Mouse (Mus musculus): ENCODE data around the gene Cyp8b1. TPM values are rescaled to one million over a fixed set of nuclear protein-coding genes. Genes with fewer than 3 reads are reported as not detected.

Cyp8b1 gene
- polyA plus RNA-seq, 2 experiments = 0.74 to 1.8 TPM

GRCm38 (mm10) chr9:121901710-121902700, 14.1 kb downstream of the Cyp8b1 start:
- Histone ChIP-seq H3K9me3 (ENCODE audit: control insufficient read depth, low read length) (no peaks in the 10 kb centered on the region), H3K9ac (replicated peaks) (no peak overlapping the region), H3K36me3 (replicated peaks; ENCODE audit: control insufficient read depth, insufficient read depth, low read depth) (no peaks in the 10 kb centered on the region), H3K27me3 (ENCODE audit: control insufficient read depth, insufficient read depth, low read length) (no peaks in the 10 kb centered on the region), H3K4me3 (ENCODE audit: insufficient read depth in 1 of 2, low read depth in 2 of 2, low read length in 2 of 2) (no peak overlapping the region), H3K4me1 (replicated peaks; ENCODE audit: control insufficient read depth in 2 of 2, insufficient read depth in 2 of 2, low read length in 1 of 2) (peaks cover 0 to 4% of the 10 kb centered on the region in 2 experiments; a peak in 1 of 4 replicates), H3K4me2 (ENCODE audit: low read depth) (no peak overlapping the region), H3K27ac (no peak overlapping the region)
- ATAC-seq (ENCODE audit: insufficient read depth) (peak; percentile 28; the same call in 1 of the 2 replicates), DNase-seq (ENCODE audit: low read depth in 3 of 3, low spot score in 3 of 3) (no peak)
- TF ChIP-seq CTCF (IDR thresholded peaks at IDR 0.05; ENCODE audit: low read depth) (no peak), EP300 (IDR thresholded peaks at IDR 0.05; ENCODE audit: low read depth) (no peak)
- 50% methylated on average over 5 of the region's 5 CpGs for WGBS (ENCODE audit: insufficient replicate concordance)

GRCm38 (mm10) chr9:121900282-121900855, 15.7 kb downstream of the Cyp8b1 start:
- Histone ChIP-seq H3K4me3 (ENCODE audit: insufficient read depth in 1 of 2, low read depth in 2 of 2, low read length in 2 of 2) (no peak overlapping the region), H3K36me3 (replicated peaks; ENCODE audit: control insufficient read depth, insufficient read depth, low read depth) (no peaks in the 10 kb centered on the region), H3K4me2 (ENCODE audit: low read depth) (no peak overlapping the region), H3K4me1 (replicated peaks; ENCODE audit: control insufficient read depth in 2 of 2, insufficient read depth in 2 of 2, low read length in 1 of 2) (peaks cover 0 to 2% of the 10 kb centered on the region in 2 experiments; a peak in 1 of 4 replicates), H3K9ac (replicated peaks) (no peak overlapping the region), H3K27me3 (ENCODE audit: control insufficient read depth, insufficient read depth, low read length) (no peaks in the 10 kb centered on the region), H3K9me3 (ENCODE audit: control insufficient read depth, low read length) (no peaks in the 10 kb centered on the region), H3K27ac (no peak overlapping the region)
- no peak for DNase-seq (ENCODE audit: low read depth in 3 of 3, low spot score in 3 of 3)
- WGBS (ENCODE audit: insufficient replicate concordance) = 51% methylated on average over 5 of the region's 5 CpGs
- TF ChIP-seq EP300 (IDR thresholded peaks at IDR 0.05; ENCODE audit: low read depth) (no peak), CTCF (IDR thresholded peaks at IDR 0.05; ENCODE audit: low read depth) (no peak)
- ATAC-seq (ENCODE audit: insufficient read depth) = no peak

DNA sequence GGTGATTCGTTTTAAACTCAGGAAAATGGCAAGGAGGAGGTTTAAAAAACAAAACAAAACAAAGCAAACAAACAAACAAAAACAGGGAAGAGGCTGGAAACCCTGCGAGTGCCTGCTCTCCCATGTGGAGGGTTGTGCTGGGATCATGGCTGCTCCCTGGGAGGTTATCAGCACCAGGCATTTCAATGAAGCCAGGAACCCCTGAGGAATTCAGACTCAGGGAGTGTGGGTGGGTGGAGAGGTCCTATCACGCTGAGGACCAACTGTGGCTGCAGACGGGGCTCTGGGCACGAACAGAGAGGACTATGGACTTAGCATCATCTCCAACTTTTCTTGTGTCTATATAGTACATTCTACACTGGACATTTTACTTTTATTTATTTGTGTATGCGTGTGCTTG, 16.8 kb downstream of the Cyp8b1 start:
- no peak for TF ChIP-seq CTCF (IDR thresholded peaks at IDR 0.05; ENCODE audit: low read depth)
- TF ChIP-seq EP300 (IDR thresholded peaks at IDR 0.05; ENCODE audit: low read depth) = no peak
- no peak overlapping the region for H3K9ac ChIP-seq (replicated peaks)
- H3K9me3 ChIP-seq (ENCODE audit: control insufficient read depth, low read length) = no peaks in the 10 kb centered on the region
- H3K27ac ChIP-seq = no peak overlapping the region
- H3K27me3 ChIP-seq (ENCODE audit: control insufficient read depth, insufficient read depth, low read length) = no peaks in the 10 kb centered on the region
- ATAC-seq (ENCODE audit: insufficient read depth) (no peak), DNase-seq (ENCODE audit: low read depth in 3 of 3, low spot score in 3 of 3) (no peak)
- H3K4me1 ChIP-seq (replicated peaks; ENCODE audit: control insufficient read depth in 2 of 2, insufficient read depth in 2 of 2, low read length in 1 of 2) = no peaks in the 10 kb centered on the region; a peak in 1 of 4 replicates
- no peak overlapping the region for H3K4me3 ChIP-seq (ENCODE audit: insufficient read depth in 1 of 2, low read depth in 2 of 2, low read length in 2 of 2)
- 53% methylated on average over 6 of the region's 6 CpGs for WGBS (ENCODE audit: insufficient replicate concordance)
- no peaks in the 10 kb centered on the region for H3K36me3 ChIP-seq (replicated peaks; ENCODE audit: control insufficient read depth, insufficient read depth, low read depth)
- no peak overlapping the region for H3K4me2 ChIP-seq (ENCODE audit: low read depth)

DNA sequence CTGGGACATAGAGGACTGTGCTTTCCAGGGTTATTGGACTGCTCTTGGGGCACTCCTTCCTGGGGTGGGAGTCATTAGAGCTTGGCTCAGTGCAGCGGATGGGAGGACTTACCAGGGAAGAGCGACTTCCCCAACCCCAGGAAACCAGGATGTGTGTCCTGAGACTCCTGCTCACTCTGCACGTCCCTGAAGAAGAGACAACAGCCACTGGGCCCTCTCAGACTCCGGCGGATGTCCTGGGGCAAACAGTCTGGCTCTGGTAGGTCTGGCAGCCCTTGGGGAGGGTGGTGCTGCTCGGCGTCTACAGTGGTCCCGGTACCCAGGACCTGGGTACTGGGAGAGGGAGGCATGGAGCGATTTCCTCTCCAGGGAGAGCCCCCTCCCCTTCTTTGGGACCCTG, 17.9 kb downstream of the Cyp8b1 start, which contains the start of gene Ackr2:
TSS of gene Ackr2 (plus strand) at position 111 of the 400 bp plus-strand sequence.
- no peak for DNase-seq (ENCODE audit: low read depth in 3 of 3, low spot score in 3 of 3)
- ATAC-seq (ENCODE audit: insufficient read depth) = no peak
- H3K4me3 ChIP-seq (ENCODE audit: insufficient read depth in 1 of 2, low read depth in 2 of 2, low read length in 2 of 2) = no peak within 1 kb of the TSS
- H3K9me3 ChIP-seq (ENCODE audit: control insufficient read depth, low read length) = no peaks in the 10 kb centered on the region
- H3K27me3 ChIP-seq (ENCODE audit: control insufficient read depth, insufficient read depth, low read length) = no peaks in the 10 kb centered on the region
- no peak within 1 kb of the TSS for H3K27ac ChIP-seq
- H3K9ac ChIP-seq (replicated peaks) = no peak within 1 kb of the TSS
- WGBS (ENCODE audit: insufficient replicate concordance) = 66% methylated on average over 9 of the region's 9 CpGs
- no peak within 1 kb of the TSS for H3K4me2 ChIP-seq (ENCODE audit: low read depth)
- TF ChIP-seq EP300 (IDR thresholded peaks at IDR 0.05; ENCODE audit: low read depth) = no peak
- TF ChIP-seq CTCF (IDR thresholded peaks at IDR 0.05; ENCODE audit: low read depth) = no peak
- H3K4me1 ChIP-seq (replicated peaks; ENCODE audit: control insufficient read depth in 2 of 2, insufficient read depth in 2 of 2, low read length in 1 of 2) = no peaks in the 10 kb centered on the region
- no peaks in the 10 kb centered on the region for H3K36me3 ChIP-seq (replicated peaks; ENCODE audit: control insufficient read depth, insufficient read depth, low read depth)

DNA sequence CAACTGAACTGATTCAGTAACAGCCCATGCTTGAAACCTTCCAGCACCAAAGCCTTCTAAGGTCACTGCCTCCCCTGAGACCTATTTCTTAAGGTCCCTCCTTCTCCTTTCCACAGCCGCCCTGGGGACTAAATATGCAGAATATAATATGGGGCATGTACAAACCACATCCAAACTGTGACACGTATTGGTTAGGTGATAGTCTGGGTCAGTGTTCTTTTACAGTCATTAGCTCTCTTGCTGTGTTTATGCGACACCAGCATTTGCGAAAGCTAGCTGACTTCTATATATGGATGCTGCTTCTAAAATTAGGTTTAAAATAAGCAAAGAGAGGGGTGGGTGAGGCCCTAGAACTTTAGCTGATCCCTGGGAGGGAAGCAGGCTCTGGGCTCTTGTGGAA, 19.3 kb downstream of the Cyp8b1 start:
- Histone ChIP-seq H3K36me3 (replicated peaks; ENCODE audit: control insufficient read depth, insufficient read depth, low read depth) (no peaks in the 10 kb centered on the region), H3K4me1 (replicated peaks; ENCODE audit: control insufficient read depth in 2 of 2, insufficient read depth in 2 of 2, low read length in 1 of 2) (no peaks in the 10 kb centered on the region), H3K4me2 (ENCODE audit: low read depth) (no peak overlapping the region), H3K9ac (replicated peaks) (no peak overlapping the region), H3K9me3 (ENCODE audit: control insufficient read depth, low read length) (no peaks in the 10 kb centered on the region), H3K27ac (no peak overlapping the region), H3K4me3 (ENCODE audit: insufficient read depth in 1 of 2, low read depth in 2 of 2, low read length in 2 of 2) (no peak overlapping the region), H3K27me3 (ENCODE audit: control insufficient read depth, insufficient read depth, low read length) (no peaks in the 10 kb centered on the region)
- ATAC-seq (ENCODE audit: insufficient read depth) (no peak), DNase-seq (ENCODE audit: low read depth in 3 of 3, low spot score in 3 of 3) (no peak)
- WGBS (ENCODE audit: insufficient replicate concordance) = 57% methylated on average over 4 of the region's 4 CpGs
- TF ChIP-seq EP300 (IDR thresholded peaks at IDR 0.05; ENCODE audit: low read depth) = no peak
- no peak for TF ChIP-seq CTCF (IDR thresholded peaks at IDR 0.05; ENCODE audit: low read depth)
